Mouse (Mus musculus): ENCODE measurements around the gene 6430531B16Rik. TPM values are rescaled to one million over a fixed set of nuclear protein-coding genes. Genes with fewer than 3 reads are reported as not detected.
A peak's percentile ranks its signal among the peaks of the same experiment; 100 is the strongest.

Gene 6430531B16Rik
- total RNA-seq, 2 experiments from 2014 or later, result 0.39 TPM; not detected in 1

GRCm38 (mm10) chr7:139937810-139938209 lies 40.7 kb downstream of the 6430531B16Rik start:
- DNase-seq, result no peak

GRCm38 (mm10) chr7:139937138-139937537 lies 41.4 kb downstream of the 6430531B16Rik start:
- no peak for DNase-seq

GRCm38 (mm10) chr7:139936705-139937104 lies 41.9 kb downstream of the 6430531B16Rik start:
- no peak for DNase-seq

GRCm38 (mm10) chr7:139930732-139931131 lies 47.8 kb downstream of the 6430531B16Rik start:
- DNase-seq, result peak; percentile 74

Small RNA genes within 50 kb of the gene (microRNA-seq; reads per million reads assigned to microRNA genes)
- gene Mir202, result 55.4 reads per million, percentile 37 among the genes with 10 or more reads in this experiment
- gene Mir7062, result not detected
- gene mmu-mir-7686, result 1.4 reads per million

Other genes with a start within 250 kb of the 6430531B16Rik start
- 1 to 10 TPM; 2.4 to 3.9 TPM for gene Adgra1, start 144.6 kb downstream of the 6430531B16Rik start, total RNA-seq (2021)
- under 1 TPM; 0.42 to 0.55 TPM for gene Kndc1, start 84.1 kb downstream of the 6430531B16Rik start, total RNA-seq (2021)
- gene Utf1, start 35.0 kb downstream of the 6430531B16Rik start, total RNA-seq (2021), result under 1 TPM in 1 of 2 experiments, not detected in 1; 0.24 TPM
- gene Adam8, start 13.8 kb upstream of the 6430531B16Rik start, total RNA-seq (2021), result 1 to 10 TPM; 1.9 to 2.9 TPM
- gene Zfp511, start 57.6 kb upstream of the 6430531B16Rik start, total RNA-seq (2021), result 10 to 100 TPM; 14.0 to 18.1 TPM
- 10 to 100 TPM; 32.7 to 37.4 TPM for gene Tubgcp2, start 57.9 kb upstream of the 6430531B16Rik start, total RNA-seq (2021)
- gene Msx3, start 70.3 kb upstream of the 6430531B16Rik start, total RNA-seq (2021), result not detected
- 1 to 10 TPM; 4.9 to 6.6 TPM for gene Caly, start 103.8 kb upstream of the 6430531B16Rik start, total RNA-seq (2021)
- not detected for gene Prap1, start 114.6 kb upstream of the 6430531B16Rik start, total RNA-seq (2021)
- gene Fuom, start 123.7 kb upstream of the 6430531B16Rik start, total RNA-seq (2021), result 10 to 100 TPM; 82.5 to 99.0 TPM
- gene Paox, start 137.0 kb upstream of the 6430531B16Rik start, total RNA-seq (2021), result 10 to 100 TPM; 21.2 to 25.1 TPM
- gene Echs1, start 137.7 kb upstream of the 6430531B16Rik start, total RNA-seq (2021), result 100 to 1,000 TPM; 600 to 610 TPM
- 10 to 100 TPM; 42.0 to 45.9 TPM for gene Mtg1, start 158.8 kb upstream of the 6430531B16Rik start, total RNA-seq (2021)
- gene Sprn, start 176.1 kb upstream of the 6430531B16Rik start, total RNA-seq (2021), result 1 to 10 TPM; 1.7 to 2.0 TPM
- not detected for gene Olfr522, start 186.0 kb upstream of the 6430531B16Rik start, total RNA-seq (2021)
- not detected for gene Olfr523, start 194.5 kb upstream of the 6430531B16Rik start, total RNA-seq (2021)
- gene Olfr524, start 227.2 kb upstream of the 6430531B16Rik start, total RNA-seq (2021), result not detected
- under 1 TPM in 1 of 2 experiments, not detected in 1; 0.12 TPM for gene Cd163l1, start 239.5 kb upstream of the 6430531B16Rik start, total RNA-seq (2021)